In genomic region chr5:98965139-98965538, GRCm38 (mm10) we compare ENCODE assay signal across 21 mouse cellular contexts.
A peak's percentile ranks its signal among the peaks of the same experiment; 100 is the strongest.
DNase-seq lines count a peak whose midpoint lies in the region; ATAC-seq and TF ChIP-seq lines count a peak whose summit lies in the region.
"Had no signal": no experiment of that assay in that cellular context is flagged by ENCODE, and none has a peak within 500 bp of the region (broad histone marks: within the 10 kb centered on the region; RNA-seq: fewer than 3 reads in every experiment).

No protein-coding gene starts in this region.

- WGBS in forebrain, embryonic 14.5 days = 2% methylated on average over 4 of the region's 4 CpGs
- WGBS in forebrain, embryonic 10.5 days = 72% methylated on average over 4 of the region's 4 CpGs
- 22% methylated on average over 4 of the region's 4 CpGs for WGBS in midbrain, postnatal 0 days
- WGBS in midbrain, embryonic 15.5 days = 26% methylated on average over 4 of the region's 4 CpGs

- H3K27ac ChIP-seq in forebrain, embryonic 14.5 days (ENCODE audit: low read depth, low read length) = no peak overlapping the region
- no peak overlapping the region for H3K27ac ChIP-seq in forebrain, embryonic 10.5 days
- H3K27ac ChIP-seq in midbrain, postnatal 0 days (ENCODE audit: low read depth, low read length) = no peak overlapping the region
- no peak overlapping the region for H3K27ac ChIP-seq in midbrain, embryonic 15.5 days
- H3K27ac ChIP-seq: kidney, postnatal 0 days; liver, embryonic 14.5 days; midbrain, embryonic 10.5 days; stomach, postnatal 0 days had no signal

- ATAC-seq in forebrain, embryonic 14.5 days = 0 out of 2 replicates have a peak, but pooled peaks have one; percentile 57
- ATAC-seq in midbrain, postnatal 0 days (ENCODE audit: low FRiP score) = no peak
- no peak for ATAC-seq in midbrain, embryonic 15.5 days (replicated peaks)

- H3K4me3 ChIP-seq in forebrain, embryonic 14.5 days (ENCODE audit: low read depth, low read length) = no peak overlapping the region
- H3K4me3 ChIP-seq in forebrain, embryonic 10.5 days = no peak overlapping the region
- no peak overlapping the region for H3K4me3 ChIP-seq in midbrain, postnatal 0 days (ENCODE audit: low read depth, low read length)
- no peak overlapping the region for H3K4me3 ChIP-seq in midbrain, embryonic 15.5 days
- H3K4me3 ChIP-seq: midbrain, embryonic 10.5 days had no signal

- no peak overlapping the region for H3K4me2 ChIP-seq in forebrain, embryonic 14.5 days (ENCODE audit: low read length)
- no peak overlapping the region for H3K4me2 ChIP-seq in midbrain, postnatal 0 days (ENCODE audit: low read depth, low read length, poor library complexity, severe bottlenecking)
- H3K4me2 ChIP-seq in midbrain, embryonic 15.5 days = no peak overlapping the region

- H3K36me3 ChIP-seq in forebrain, embryonic 14.5 days (ENCODE audit: control insufficient read depth, insufficient read depth, low read length) = no peaks in the 10 kb centered on the region
- H3K36me3 ChIP-seq in forebrain, embryonic 10.5 days (replicated peaks) = no peaks in the 10 kb centered on the region
- no peaks in the 10 kb centered on the region for H3K36me3 ChIP-seq in midbrain, postnatal 0 days (ENCODE audit: insufficient read depth, low read length)
- H3K36me3 ChIP-seq in midbrain, embryonic 15.5 days (replicated peaks) = no peaks in the 10 kb centered on the region
- H3K36me3 ChIP-seq: midbrain, embryonic 10.5 days had no signal

- peaks cover 6% of the 10 kb centered on the region; the same call in 1 of the 2 replicates for H3K4me1 ChIP-seq in forebrain, embryonic 14.5 days (ENCODE audit: control insufficient read depth, insufficient read depth, low read length)
- H3K4me1 ChIP-seq in forebrain, embryonic 10.5 days = peaks cover 6% of the 10 kb centered on the region; the same call in 1 of the 2 replicates
- H3K4me1 ChIP-seq in midbrain, postnatal 0 days (ENCODE audit: insufficient read depth, low read length) = no peaks in the 10 kb centered on the region
- H3K4me1 ChIP-seq in midbrain, embryonic 15.5 days = no peaks in the 10 kb centered on the region

- TF ChIP-seq CTCF in midbrain, postnatal 0 days (IDR thresholded peaks at IDR 0.05) = no peak

- no peaks in the 10 kb centered on the region for H3K9me3 ChIP-seq in forebrain, embryonic 14.5 days (replicated peaks; ENCODE audit: control insufficient read depth, low read length)
- H3K9me3 ChIP-seq in forebrain, embryonic 10.5 days = no peaks in the 10 kb centered on the region
- H3K9me3 ChIP-seq in midbrain, postnatal 0 days (ENCODE audit: low read length) = no peaks in the 10 kb centered on the region
- no peaks in the 10 kb centered on the region for H3K9me3 ChIP-seq in midbrain, embryonic 15.5 days
- H3K9me3 ChIP-seq: midbrain, embryonic 10.5 days had no signal

- no peak overlapping the region for H3K9ac ChIP-seq in forebrain, embryonic 14.5 days (ENCODE audit: low read length)
- H3K9ac ChIP-seq in midbrain, postnatal 0 days (replicated peaks; ENCODE audit: low read length, poor library complexity, severe bottlenecking) = no peak overlapping the region
- H3K9ac ChIP-seq in midbrain, embryonic 15.5 days = no peak overlapping the region
- H3K9ac ChIP-seq: liver, embryonic 14.5 days had no signal

- H3K27me3 ChIP-seq in forebrain, embryonic 14.5 days (replicated peaks; ENCODE audit: control insufficient read depth, insufficient read depth, low read length) = no peaks in the 10 kb centered on the region
- H3K27me3 ChIP-seq in forebrain, embryonic 10.5 days (ENCODE audit: poor library complexity, severe bottlenecking) = no peaks in the 10 kb centered on the region
- H3K27me3 ChIP-seq in midbrain, postnatal 0 days (ENCODE audit: insufficient read depth, low read length) = no peaks in the 10 kb centered on the region
- H3K27me3 ChIP-seq in midbrain, embryonic 15.5 days (replicated peaks) = no peaks in the 10 kb centered on the region

- peak; percentile 77 for DNase-seq in forebrain, embryonic 14.5 days (ENCODE audit: low spot score)
- no peak for DNase-seq in forebrain, embryonic 10.5 days (ENCODE audit: extremely low spot score, low spot score)
- DNase-seq in left cerebral cortex, adult 11 months (ENCODE audit: low spot score) = peak; percentile 7
- no peak for DNase-seq in left cerebral cortex, adult 9 months (ENCODE audit: low spot score in 2 of 2)
- peak; percentile 66 for DNase-seq in midbrain, postnatal 0 days (ENCODE audit: low spot score)
- DNase-seq in MN1 (ENCODE audit: low spot score) = no peak
- DNase-seq: adrenal gland, postnatal 14 days; cerebellum, adult 2 months; cerebellum, postnatal 25 days; gastrocnemius, postnatal 10 days; kidney, adult 8-10 months; kidney, postnatal 4 days; liver; lung, adult 2 months; thymus, adult 2 months; thymus, postnatal 36 days had no signal

Comparison
In these comparisons a context has a peak if more than half of its experiments do, and no peak if none do; other contexts are left out.
1. DNase-seq: peak in forebrain, embryonic 14.5 days (single experiment), left cerebral cortex, adult 11 months (single experiment) and midbrain, postnatal 0 days (single experiment); none in forebrain, embryonic 10.5 days (single experiment), left cerebral cortex, adult 9 months (0 of 2) and MN1 (single experiment).